Mouse (Mus musculus) kidney, postnatal 0 days (tissue): ENCODE measurements around the gene Scml4. TPM values are rescaled to one million over a fixed set of nuclear protein-coding genes. Genes with fewer than 3 reads are reported as not detected.

Experiments
- ATAC-seq: fragments of 200-750 bp; cut with Nextera tagmentation; replicated peaks from 2 replicates; pipeline ENCODE4 v1.8.0; 2017; ENCODE audit warnings: low read depth, moderate number of reproducible peaks, moderate TSS enrichment, moderate library complexity; ENCODE audit not compliant: low FRiP score
- DNase-seq: peaks from one replicate; pipeline ENCODE4 v3.0.0-alpha.2; 2016; ENCODE audit warnings: low spot score
- H3K27ac ChIP-seq: fragments of 300-500 bp; sonication (generic); 2 replicates; pipeline ENCODE4 v1.5.1; 2014; ENCODE audit warnings: mild to moderate bottlenecking
- H3K27me3 ChIP-seq: fragments of 300-500 bp; sonication (generic); 2 replicates; pipeline ENCODE4 v1.6.1; 2014; ENCODE audit warnings: low read length, mixed read lengths; ENCODE audit not compliant: insufficient read depth
- H3K36me3 ChIP-seq: fragments of 300-500 bp; sonication (generic); 2 replicates; pipeline ENCODE4 v1.6.1; 2014; ENCODE audit warnings: low read length, mixed read lengths; ENCODE audit not compliant: insufficient read depth
- H3K4me1 ChIP-seq: fragments of 300-500 bp; sonication (generic); replicated peaks from 2 replicates; pipeline ENCODE4 v1.6.1; 2014; ENCODE audit warnings: antibody characterized with exemption, low read length, mixed read lengths; ENCODE audit not compliant: insufficient read depth
- H3K4me2 ChIP-seq: fragments of 300-500 bp; sonication (generic); 2 replicates; pipeline ENCODE4 v1.6.1; 2014; ENCODE audit warnings: mild to moderate bottlenecking, low read length, moderate library complexity, mixed read lengths
- H3K4me3 ChIP-seq: fragments of 300-500 bp; sonication (generic); replicated peaks from 2 replicates; pipeline ENCODE4 v1.5.1; 2014; ENCODE audit warnings: low read depth, low read length
- H3K9ac ChIP-seq: fragments of 300-500 bp; sonication (generic); 2 replicates; pipeline ENCODE4 v1.6.1; 2014; ENCODE audit warnings: low read depth, low read length
- H3K9me3 ChIP-seq: fragments of 300-500 bp; sonication (generic); replicated peaks from 2 replicates; pipeline ENCODE4 v1.6.1; 2016; ENCODE audit warnings: low read length, inconsistent platforms, mixed read lengths
- CTCF ChIP-seq: IDR thresholded peaks from 2 replicates; pipeline ENCODE4 v1.5.1; 2016; ENCODE audit warnings: antibody characterized with exemption, low read depth, mild to moderate bottlenecking, moderate library complexity
- WGBS: fragments of 180-500 bp; shearing (Covaris S2); extraction: QIAGEN DNeasy Blood & Tissue Kit; methylation state at CpG from one replicate; pipeline ENCODE4 v1.1.7; 2014; 5-methylcytosine and 5-hydroxymethylcytosine counted together
- polyA plus RNA-seq: library from polyadenylated mRNA; unstranded; fragments of >200 nt; fragmentation: Nextera tagmentation; extraction: Ambion mirVana; gene quantifications from 2 replicates; pipeline ENCODE4 v1.2.1, GENCODE M21; 2015

Scml4 gene
- polyA plus RNA-seq, 1 experiment from 2014 or later = 2.0 TPM

- Histone ChIP-seq H3K4me1 (no peaks in the 10 kb centered on the region), H3K36me3 (peaks cover 28% of the 10 kb centered on the region), H3K27ac (no peak overlapping the region), H3K4me3 (no peak overlapping the region), H3K9me3 (no peaks in the 10 kb centered on the region), H3K27me3 (no peaks in the 10 kb centered on the region), H3K4me2 (no peak overlapping the region), H3K9ac (no peak overlapping the region)
- 92% methylated on average over 4 of the region's 4 CpGs for WGBS
- DNase-seq (no peak), ATAC-seq (no peak)
- TF ChIP-seq CTCF = no peak
Measured at GRCm38 (mm10) chr10:42833871-42834727, 26.1 kb upstream of the Scml4 start.

- Histone ChIP-seq H3K4me1 (no peaks in the 10 kb centered on the region), H3K9ac (no peak overlapping the region), H3K27ac (no peak overlapping the region), H3K4me2 (no peak overlapping the region), H3K36me3 (peaks cover 6% of the 10 kb centered on the region; the same call in 1 of the 2 replicates), H3K4me3 (no peak overlapping the region), H3K27me3 (no peaks in the 10 kb centered on the region), H3K9me3 (no peaks in the 10 kb centered on the region)
- 88% methylated on average over 4 of the region's 4 CpGs for WGBS
- DNase-seq = no peak
- no peak for TF ChIP-seq CTCF
- no peak for ATAC-seq
Measured at GRCm38 (mm10) chr10:42838106-42838505, 22.1 kb upstream of the Scml4 start.

GRCm38 (mm10) chr10:42838736-42839135, 21.4 kb upstream of the Scml4 start:
- no peak for DNase-seq
- Histone ChIP-seq H3K27ac (no peak overlapping the region), H3K27me3 (no peaks in the 10 kb centered on the region), H3K9me3 (no peaks in the 10 kb centered on the region), H3K4me2 (no peak overlapping the region), H3K4me3 (no peak overlapping the region), H3K36me3 (peaks cover 3% of the 10 kb centered on the region; the same call in 1 of the 2 replicates), H3K4me1 (no peaks in the 10 kb centered on the region), H3K9ac (no peak overlapping the region)
- ATAC-seq = no peak
- TF ChIP-seq CTCF = no peak
- WGBS = 95% methylated on average over 2 of the region's 2 CpGs

- Histone ChIP-seq H3K4me1 (no peaks in the 10 kb centered on the region), H3K9ac (no peak overlapping the region), H3K27ac (no peak overlapping the region), H3K27me3 (no peaks in the 10 kb centered on the region), H3K4me2 (no peak overlapping the region), H3K9me3 (no peaks in the 10 kb centered on the region), H3K36me3 (peaks cover 3% of the 10 kb centered on the region; the same call in 1 of the 2 replicates), H3K4me3 (no peak overlapping the region)
- no peak for ATAC-seq
- no peak for DNase-seq
- WGBS = 96% methylated on average over 11 of the region's 11 CpGs
- TF ChIP-seq CTCF = 0 out of 2 replicates have a peak, but pooled peaks have one; percentile 10
Measured at GRCm38 (mm10) chr10:42840036-42840435, 20.1 kb upstream of the Scml4 start.

- WGBS = 75% methylated on average over 16 of the region's 16 CpGs
- Histone ChIP-seq H3K4me3 (no peak overlapping the region), H3K27ac (no peak overlapping the region), H3K27me3 (no peaks in the 10 kb centered on the region), H3K4me2 (no peak overlapping the region), H3K4me1 (no peaks in the 10 kb centered on the region), H3K9ac (no peak overlapping the region), H3K36me3 (peaks cover 3% of the 10 kb centered on the region; the same call in 1 of the 2 replicates), H3K9me3 (no peaks in the 10 kb centered on the region)
- ATAC-seq (no peak), DNase-seq (no peak)
- TF ChIP-seq CTCF = peak; percentile 55
Measured at GRCm38 (mm10) chr10:42841531-42842195, 18.5 kb upstream of the Scml4 start.

GRCm38 (mm10) chr10:42842358-42842757, 17.8 kb upstream of the Scml4 start:
- ATAC-seq (peak; percentile 72), DNase-seq (peak; percentile 82)
- TF ChIP-seq CTCF = peak; percentile 92
- Histone ChIP-seq H3K4me1 (no peaks in the 10 kb centered on the region), H3K27me3 (no peaks in the 10 kb centered on the region), H3K4me2 (no peak overlapping the region), H3K9me3 (no peaks in the 10 kb centered on the region), H3K27ac (no peak overlapping the region), H3K36me3 (peaks cover 1% of the 10 kb centered on the region; the same call in 1 of the 2 replicates), H3K4me3 (no peak overlapping the region), H3K9ac (no peak overlapping the region)
- WGBS = 8% methylated on average over 9 of the region's 9 CpGs
